Mouse (Mus musculus) G1E-ER4 (cell line): ENCODE results near the gene Ctdsp2. TPM values are rescaled to one million over a fixed set of nuclear protein-coding genes. Genes with fewer than 3 reads are reported as not detected.

Experiments used
- GATA1 ChIP-seq: IDR thresholded peaks from one replicate; pipeline ENCODE4 v1.8.0; 2012; ENCODE audit warnings: low read length, inconsistent platforms
- polyA plus RNA-seq: library from polyadenylated mRNA; stranded (reverse); fragments of >175 nt; gene quantifications from 2 replicates; pipeline ENCODE4 v1.2.3, GENCODE M21; 2012

Ctdsp2 gene
- polyA plus RNA-seq, 1 experiment, result 131 TPM

GRCm38 (mm10) chr10:126956692-126957358 lies 21.7 kb upstream of the Ctdsp2 start:
- TF ChIP-seq GATA1, result no peak

GRCm38 (mm10) chr10:126957359-126958107 lies 21.0 kb upstream of the Ctdsp2 start:
- TF ChIP-seq GATA1, result no peak

GRCm38 (mm10) chr10:126960496-126960895 lies 18.0 kb upstream of the Ctdsp2 start:
- TF ChIP-seq GATA1, result no peak

GRCm38 (mm10) chr10:126961757-126962156 lies 16.8 kb upstream of the Ctdsp2 start:
- no peak for TF ChIP-seq GATA1

- TF ChIP-seq GATA1, result no peak
Measured at GRCm38 (mm10) chr10:126962271-126962965, 16.1 kb upstream of the Ctdsp2 start.

- no peak for TF ChIP-seq GATA1
Measured at GRCm38 (mm10) chr10:126962966-126963330, 15.6 kb upstream of the Ctdsp2 start.

- no peak for TF ChIP-seq GATA1
Measured at GRCm38 (mm10) chr10:126963821-126964220, 14.7 kb upstream of the Ctdsp2 start.

- TF ChIP-seq GATA1, result no peak
Measured at GRCm38 (mm10) chr10:126971363-126972050, 7.0 kb upstream of the Ctdsp2 start.

- TF ChIP-seq GATA1, result no peak
Measured at GRCm38 (mm10) chr10:126972051-126972725, 6.3 kb upstream of the Ctdsp2 start.

GRCm38 (mm10) chr10:126972988-126973387 lies 5.5 kb upstream of the Ctdsp2 start:
- TF ChIP-seq GATA1, result no peak

- TF ChIP-seq GATA1, result no peak
Measured at GRCm38 (mm10) chr10:126975706-126976105, 2.8 kb upstream of the Ctdsp2 start.

GRCm38 (mm10) chr10:126977076-126977475 lies 1.4 kb upstream of the Ctdsp2 start:
- no peak for TF ChIP-seq GATA1

GRCm38 (mm10) chr10:126979121-126979635 lies 661 bp downstream of the Ctdsp2 start:
- no peak for TF ChIP-seq GATA1

GRCm38 (mm10) chr10:126979636-126980151 lies 1.2 kb downstream of the Ctdsp2 start:
- no peak for TF ChIP-seq GATA1
